Mouse (Mus musculus) liver, embryonic 15.5 days (tissue): ENCODE results near the gene Pbx3. TPM values are rescaled to one million over a fixed set of nuclear protein-coding genes. Genes with fewer than 3 reads are reported as not detected.

Source experiments
- ATAC-seq: fragments of 200-750 bp; cut with Nextera tagmentation; 2 replicates; pipeline ENCODE4 v1.8.0; 2017; ENCODE audit warnings: moderate number of reproducible peaks, mild to moderate bottlenecking, moderate library complexity; ENCODE audit not compliant: insufficient read depth
- H3K27ac ChIP-seq: fragments of 300-500 bp; sonication (generic); replicated peaks from 2 replicates; pipeline ENCODE4 v1.5.1; 2015; ENCODE audit warnings: mild to moderate bottlenecking, inconsistent platforms
- H3K27me3 ChIP-seq: fragments of 300-500 bp; sonication (generic); 2 replicates; pipeline ENCODE4 v1.6.1; 2015; ENCODE audit warnings: mild to moderate bottlenecking, inconsistent platforms
- H3K36me3 ChIP-seq: fragments of 300-500 bp; sonication (generic); replicated peaks from 2 replicates; pipeline ENCODE4 v1.6.1; 2015; ENCODE audit warnings: moderate library complexity, mild to moderate bottlenecking, inconsistent platforms
- H3K4me1 ChIP-seq: fragments of 300-500 bp; sonication (generic); replicated peaks from 2 replicates; pipeline ENCODE4 v1.6.1; 2015; ENCODE audit warnings: inconsistent platforms
- H3K4me2 ChIP-seq: fragments of 300-500 bp; sonication (generic); 2 replicates; pipeline ENCODE4 v1.6.1; 2015; ENCODE audit warnings: moderate library complexity, mild to moderate bottlenecking, inconsistent platforms
- H3K4me3 ChIP-seq: fragments of 300-500 bp; sonication (generic); replicated peaks from 2 replicates; pipeline ENCODE4 v1.5.1; 2015; ENCODE audit warnings: mild to moderate bottlenecking, inconsistent platforms
- H3K9ac ChIP-seq: fragments of 300-500 bp; sonication (generic); 2 replicates; pipeline ENCODE4 v1.6.1; 2015; ENCODE audit warnings: moderate library complexity, mild to moderate bottlenecking, inconsistent platforms
- H3K9me3 ChIP-seq: fragments of 300-500 bp; sonication (generic); replicated peaks from 2 replicates; pipeline ENCODE4 v1.6.1; 2016; ENCODE audit warnings: inconsistent platforms
- WGBS: fragments of 180-500 bp; shearing (Covaris S2); methylation state at CpG from one replicate; pipeline ENCODE4 v1.1.7; 2015; ENCODE audit warnings: mixed read lengths; ENCODE audit not compliant: insufficient replicate concordance; 5-methylcytosine and 5-hydroxymethylcytosine counted together
- polyA plus RNA-seq: library from polyadenylated mRNA; unstranded; fragments of >200 nt; fragmentation: Nextera tagmentation; extraction: Ambion mirVana; gene quantifications from 2 replicates; pipeline ENCODE4 v1.2.1, GENCODE M21; 2015

Gene Pbx3
- polyA plus RNA-seq, 1 experiment from 2014 or later, result 6.0 TPM

DNA sequence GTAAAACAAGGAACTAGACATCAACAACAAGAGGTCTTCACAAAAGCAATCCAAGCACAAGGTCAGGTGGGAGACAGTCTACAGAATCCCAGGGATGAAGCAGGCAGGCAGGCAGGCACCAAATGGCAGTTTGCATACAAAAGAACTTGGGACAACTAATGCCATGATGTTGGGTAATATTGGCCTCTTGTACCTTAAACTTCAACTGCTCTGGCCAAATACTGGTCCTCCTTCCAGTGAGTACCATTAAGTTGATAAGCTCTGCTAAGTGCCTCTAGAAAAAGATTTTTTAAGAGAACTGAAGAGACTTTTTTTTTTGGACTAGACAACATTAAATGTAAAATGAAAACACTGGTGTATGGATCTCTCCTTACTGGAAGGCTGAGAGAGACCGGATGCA is 83.2 kb downstream of the Pbx3 start:
- WGBS, result 68% methylated on average over 1 of the region's 1 CpGs
- Histone ChIP-seq H3K36me3 (no peaks in the 10 kb centered on the region), H3K4me2 (no peak overlapping the region), H3K9ac (no peak overlapping the region), H3K9me3 (no peaks in the 10 kb centered on the region), H3K4me1 (no peaks in the 10 kb centered on the region), H3K4me3 (no peak overlapping the region), H3K27ac (no peak overlapping the region), H3K27me3 (no peaks in the 10 kb centered on the region)
- ATAC-seq, result no peak

DNA sequence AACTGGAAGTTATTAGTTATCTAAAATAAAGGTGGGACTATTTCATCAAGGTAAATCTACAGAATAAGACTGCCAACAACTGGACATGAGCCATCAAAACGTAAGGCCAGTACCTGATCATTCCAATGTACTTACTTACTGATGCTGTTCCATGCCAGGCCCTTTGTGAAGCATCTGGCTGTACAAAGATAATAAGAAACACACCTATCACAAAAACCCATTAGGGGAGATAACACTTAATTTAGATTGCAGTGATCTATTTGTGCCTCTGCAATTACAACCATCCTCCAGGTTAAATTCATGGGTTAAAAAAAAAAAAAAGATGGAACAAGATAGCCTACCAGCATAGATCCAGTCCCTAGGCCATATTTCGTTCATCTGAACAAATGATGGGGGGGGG is 88.7 kb downstream of the Pbx3 start:
- no peak for ATAC-seq
- 38% methylated on average over 2 of the region's 2 CpGs for WGBS

DNA sequence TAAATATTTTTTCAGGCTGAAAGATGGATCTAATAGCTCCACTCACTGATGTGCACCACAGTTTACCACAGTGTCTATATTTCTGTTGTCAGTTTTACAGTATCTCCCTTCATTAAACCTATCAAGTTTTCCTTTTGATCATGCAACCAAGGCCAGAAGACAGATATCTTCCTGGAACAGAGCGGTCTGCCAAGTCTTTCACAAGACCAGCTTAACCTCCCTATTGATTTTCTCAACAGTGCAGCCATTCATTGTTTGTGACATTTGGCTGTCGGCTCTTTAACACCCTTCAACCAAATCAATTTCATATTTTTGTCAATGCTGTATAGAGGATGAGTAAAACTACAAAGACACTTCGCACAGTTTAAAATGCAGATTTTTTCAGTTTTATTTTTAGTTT is 91.9 kb downstream of the Pbx3 start:
- Histone ChIP-seq H3K27ac (no peak overlapping the region), H3K27me3 (no peaks in the 10 kb centered on the region), H3K4me2 (no peak overlapping the region), H3K9ac (no peak overlapping the region), H3K9me3 (no peaks in the 10 kb centered on the region), H3K4me1 (0 out of 2 replicates have a peak, but pooled peaks cover 4% of the 10 kb centered on the region), H3K36me3 (no peaks in the 10 kb centered on the region), H3K4me3 (no peak overlapping the region)
- ATAC-seq, result no peak
- WGBS, result 66% methylated on average over 3 of the region's 3 CpGs

More for the DNA sequence above, 88.7 kb downstream of the Pbx3 start:
- 0 out of 2 replicates have a peak, but pooled peaks cover 4% of the 10 kb centered on the region for H3K4me1 ChIP-seq
- H3K9me3 ChIP-seq, result no peaks in the 10 kb centered on the region
- H3K27me3 ChIP-seq, result no peaks in the 10 kb centered on the region
- no peaks in the 10 kb centered on the region for H3K36me3 ChIP-seq
- H3K4me2 ChIP-seq, result no peak overlapping the region
- H3K27ac ChIP-seq, result no peak overlapping the region
- no peak overlapping the region for H3K4me3 ChIP-seq
- no peak overlapping the region for H3K9ac ChIP-seq

DNA sequence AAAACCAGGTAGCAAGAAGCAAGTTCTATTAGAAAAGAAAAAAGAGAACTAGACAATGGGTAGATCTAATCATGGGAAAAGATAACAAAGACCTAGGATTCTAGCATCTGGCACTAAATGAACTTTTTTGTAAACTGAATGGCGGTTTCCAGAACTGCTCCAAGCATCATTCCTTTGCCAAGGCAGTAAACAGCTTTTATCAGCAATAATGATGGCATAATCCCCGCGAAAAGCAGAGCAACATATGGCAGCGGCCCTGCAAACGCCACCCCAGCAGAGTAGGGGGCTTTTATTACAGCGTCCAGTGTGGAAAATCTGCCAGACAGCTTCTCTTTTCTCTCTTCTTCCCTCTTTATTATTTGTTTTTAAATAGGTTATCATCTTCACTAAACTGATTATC is 93.2 kb downstream of the Pbx3 start:
- Histone ChIP-seq H3K27ac (no peak overlapping the region), H3K4me1 (0 out of 2 replicates have a peak, but pooled peaks cover 4% of the 10 kb centered on the region), H3K9ac (no peak overlapping the region), H3K4me3 (no peak overlapping the region), H3K9me3 (no peaks in the 10 kb centered on the region), H3K4me2 (no peak overlapping the region), H3K36me3 (no peaks in the 10 kb centered on the region), H3K27me3 (no peaks in the 10 kb centered on the region)
- whole genome bisulfite sequencing, result 67% methylated on average over 6 of the region's 6 CpGs
- ATAC-seq, result no peak

DNA sequence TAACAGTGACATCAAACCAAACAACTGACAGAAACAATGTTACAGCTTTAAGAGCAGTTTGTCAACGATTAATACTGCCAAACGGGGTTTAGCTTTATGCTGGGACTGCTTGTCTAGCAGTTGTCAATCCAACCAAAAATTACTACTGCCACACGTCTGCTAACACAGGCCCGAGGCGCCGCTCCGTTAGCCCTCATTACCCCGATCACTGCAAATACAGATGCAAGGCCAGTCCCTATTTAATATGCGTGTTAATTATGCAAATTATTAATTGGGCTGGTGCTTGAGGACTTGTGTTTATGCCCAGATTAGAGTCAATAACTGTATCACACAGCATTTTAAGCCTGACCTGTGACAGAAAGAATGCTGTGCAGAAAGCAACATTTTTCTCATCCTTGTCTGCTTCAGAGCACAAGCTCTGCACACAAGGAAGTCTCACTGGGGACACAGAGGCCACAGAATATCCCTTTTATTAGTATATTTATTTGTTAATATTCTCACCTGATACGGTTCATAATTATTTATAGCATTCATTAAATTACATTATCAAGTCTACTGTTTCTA is 97.2 kb downstream of the Pbx3 start:
- H3K27me3 ChIP-seq, result no peaks in the 10 kb centered on the region
- WGBS, result 80% methylated on average over 10 of the region's 10 CpGs

DNA sequence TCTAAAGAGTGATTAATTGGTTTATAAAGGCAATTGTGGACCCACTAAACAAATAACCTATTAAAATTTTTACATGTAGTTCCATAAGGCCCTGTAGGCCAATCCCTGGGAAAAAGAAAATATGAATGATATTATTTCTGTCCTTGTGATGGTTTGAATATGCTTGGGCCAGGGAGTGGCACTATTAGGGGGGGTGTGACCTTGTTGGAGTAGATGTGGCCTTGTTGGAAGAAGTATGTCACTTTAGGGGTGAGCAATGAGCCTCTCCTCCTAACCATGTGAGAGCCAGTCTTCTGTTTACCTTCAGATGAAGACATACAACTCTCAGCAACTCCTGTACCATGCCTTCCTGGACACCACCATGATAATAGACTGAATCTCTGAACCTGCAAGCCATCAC is 110.9 kb downstream of the Pbx3 start:
- no peak for ATAC-seq
- Histone ChIP-seq H3K4me1 (no peaks in the 10 kb centered on the region), H3K36me3 (no peaks in the 10 kb centered on the region), H3K4me3 (no peak overlapping the region), H3K9me3 (no peaks in the 10 kb centered on the region), H3K27ac (no peak overlapping the region), H3K4me2 (no peak overlapping the region), H3K9ac (no peak overlapping the region), H3K27me3 (no peaks in the 10 kb centered on the region)

More for the DNA sequence above, 97.2 kb downstream of the Pbx3 start:
- no peak for ATAC-seq
- Histone ChIP-seq H3K36me3 (no peaks in the 10 kb centered on the region), H3K9me3 (no peaks in the 10 kb centered on the region), H3K27ac (no peak overlapping the region), H3K4me2 (no peak overlapping the region), H3K4me1 (no peaks in the 10 kb centered on the region), H3K4me3 (no peak overlapping the region), H3K9ac (no peak overlapping the region)

DNA sequence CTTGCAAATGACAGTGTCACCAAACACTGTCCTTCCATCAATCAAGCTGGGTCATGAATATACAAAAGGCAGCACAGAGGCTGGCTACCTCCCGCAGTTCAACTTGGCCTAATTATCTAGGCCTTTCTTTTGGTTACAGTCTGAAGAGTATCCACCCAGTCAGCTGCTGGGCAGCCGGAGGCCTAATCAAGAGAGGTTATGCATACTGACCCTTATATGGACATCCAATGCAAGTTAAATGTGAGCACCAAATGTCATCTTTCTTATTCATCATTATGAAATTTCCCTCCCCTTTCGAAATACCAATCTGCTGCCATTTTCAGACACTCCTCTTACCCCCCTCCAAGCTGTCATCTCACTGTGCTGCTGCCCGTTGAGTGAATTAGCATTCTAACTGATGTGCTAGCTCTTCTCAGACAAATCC is 112.3 kb downstream of the Pbx3 start:
- Histone ChIP-seq H3K4me3 (no peak overlapping the region), H3K27ac (no peak overlapping the region), H3K36me3 (no peaks in the 10 kb centered on the region), H3K4me2 (no peak overlapping the region), H3K4me1 (no peaks in the 10 kb centered on the region), H3K27me3 (no peaks in the 10 kb centered on the region), H3K9ac (no peak overlapping the region), H3K9me3 (no peaks in the 10 kb centered on the region)
- ATAC-seq, result no peak
- WGBS, result 68% methylated on average over 4 of the region's 4 CpGs

DNA sequence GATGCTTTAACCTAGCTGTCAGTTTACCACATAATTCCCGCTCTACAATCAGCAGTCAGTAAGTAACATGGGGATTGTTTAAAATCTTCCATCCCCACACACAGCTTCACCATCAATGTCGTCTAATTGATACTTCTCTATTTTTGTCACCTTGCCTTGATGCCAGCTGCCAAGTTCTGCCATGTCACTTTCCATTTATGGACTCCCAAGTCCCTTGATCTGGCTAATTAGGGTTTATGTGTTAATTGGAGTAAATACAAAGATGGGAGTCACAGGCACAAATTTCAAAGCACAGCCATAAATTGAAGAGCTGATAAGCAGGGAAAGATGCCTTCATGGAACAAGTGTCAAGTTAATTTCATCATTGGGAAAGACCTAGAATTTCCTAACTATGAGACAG is 114.7 kb downstream of the Pbx3 start:
- Histone ChIP-seq H3K4me1 (no peaks in the 10 kb centered on the region), H3K36me3 (no peaks in the 10 kb centered on the region), H3K4me3 (no peak overlapping the region), H3K27ac (no peak overlapping the region), H3K9ac (no peak overlapping the region), H3K27me3 (no peaks in the 10 kb centered on the region), H3K4me2 (no peak overlapping the region), H3K9me3 (no peaks in the 10 kb centered on the region)
- WGBS, result 63% methylated on average over 2 of the region's 2 CpGs
- ATAC-seq, result no peak

DNA sequence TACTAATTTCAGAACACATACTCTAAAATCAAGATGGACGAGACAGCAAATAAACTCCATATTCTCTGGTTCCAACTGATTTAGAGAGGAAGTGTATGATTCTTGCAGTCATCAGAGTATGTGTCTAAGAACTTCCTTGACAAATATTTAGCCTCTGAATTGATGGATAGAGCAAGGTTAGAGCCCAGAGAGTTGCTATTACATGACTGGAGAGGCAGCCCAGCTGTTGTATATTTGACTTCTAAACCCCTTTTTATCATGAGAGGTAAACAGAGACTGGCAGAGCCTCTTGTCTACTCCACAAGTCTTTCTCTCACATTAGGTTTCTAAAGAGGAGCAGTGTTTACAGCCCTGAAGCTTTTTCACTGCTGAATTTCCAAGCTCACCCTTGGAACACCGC is 115.3 kb downstream of the Pbx3 start:
- ATAC-seq, result no peak
- Histone ChIP-seq H3K4me1 (no peaks in the 10 kb centered on the region), H3K36me3 (no peaks in the 10 kb centered on the region), H3K9ac (no peak overlapping the region), H3K27me3 (no peaks in the 10 kb centered on the region), H3K27ac (no peak overlapping the region), H3K4me2 (no peak overlapping the region), H3K9me3 (no peaks in the 10 kb centered on the region), H3K4me3 (no peak overlapping the region)
- WGBS, result 71% methylated on average over 2 of the region's 2 CpGs

DNA sequence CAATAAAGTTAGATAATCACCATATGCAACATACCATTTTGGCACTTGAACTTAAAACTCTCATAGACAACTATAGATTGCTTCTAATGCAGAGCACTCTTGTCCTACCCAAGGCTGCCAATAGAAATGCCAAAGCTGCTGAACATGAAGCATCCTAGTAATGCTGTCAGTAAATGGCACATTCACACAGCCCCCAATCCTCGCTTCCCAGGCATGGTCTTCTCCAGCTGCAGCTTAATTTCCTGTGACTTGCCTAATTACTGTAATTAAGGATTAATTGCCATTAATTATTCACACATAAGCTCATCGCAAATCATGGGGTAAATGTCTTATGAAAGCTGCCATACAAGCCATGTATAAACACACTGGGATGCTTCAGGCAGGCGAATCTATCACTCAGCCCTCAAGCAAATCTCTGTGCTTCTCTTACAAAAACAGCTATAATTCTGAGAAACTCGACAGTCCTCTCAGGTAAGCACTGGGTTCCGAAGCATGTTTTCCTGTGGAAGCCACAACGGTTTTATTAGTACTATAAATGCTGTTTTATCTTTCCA is 116.9 kb downstream of the Pbx3 start:
- no peaks in the 10 kb centered on the region for H3K36me3 ChIP-seq
- no peaks in the 10 kb centered on the region for H3K4me1 ChIP-seq
- 74% methylated on average over 6 of the region's 6 CpGs for whole genome bisulfite sequencing
- no peak overlapping the region for H3K27ac ChIP-seq
- H3K9me3 ChIP-seq, result no peaks in the 10 kb centered on the region
- 0 out of 2 replicates have a peak, but pooled peaks cover under 1% of the 10 kb centered on the region for H3K27me3 ChIP-seq
- ATAC-seq, result no peak
- no peak overlapping the region for H3K4me2 ChIP-seq
- H3K9ac ChIP-seq, result no peak overlapping the region
- H3K4me3 ChIP-seq, result no peak overlapping the region

DNA sequence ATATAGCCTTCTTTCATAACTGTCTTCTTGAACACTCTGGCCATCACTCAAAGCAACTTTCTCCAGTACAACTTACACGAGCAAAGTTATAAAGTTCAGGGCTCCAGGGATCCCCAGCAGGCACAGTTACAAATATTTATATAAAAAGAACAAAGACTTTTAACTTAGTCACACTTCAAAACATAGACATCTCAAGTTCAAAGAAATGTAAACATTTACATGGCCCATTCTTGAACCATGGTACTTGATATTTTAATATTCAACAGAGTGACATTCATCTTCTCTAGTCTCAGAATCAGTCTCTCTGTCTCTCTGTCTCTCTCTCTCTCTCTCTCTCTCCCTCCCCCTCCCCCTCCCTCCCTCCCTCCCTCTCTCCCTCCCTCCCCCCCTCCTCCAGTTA is 119.3 kb downstream of the Pbx3 start:
- Histone ChIP-seq H3K36me3 (no peaks in the 10 kb centered on the region), H3K27ac (no peak overlapping the region), H3K27me3 (peaks cover 18% of the 10 kb centered on the region), H3K9ac (no peak overlapping the region), H3K9me3 (no peaks in the 10 kb centered on the region), H3K4me3 (no peak overlapping the region), H3K4me2 (no peak overlapping the region), H3K4me1 (peaks cover 3% of the 10 kb centered on the region; the same call in 1 of the 2 replicates)
- 53% methylated on average over 1 of the region's 1 CpGs for WGBS
- no peak for ATAC-seq

DNA sequence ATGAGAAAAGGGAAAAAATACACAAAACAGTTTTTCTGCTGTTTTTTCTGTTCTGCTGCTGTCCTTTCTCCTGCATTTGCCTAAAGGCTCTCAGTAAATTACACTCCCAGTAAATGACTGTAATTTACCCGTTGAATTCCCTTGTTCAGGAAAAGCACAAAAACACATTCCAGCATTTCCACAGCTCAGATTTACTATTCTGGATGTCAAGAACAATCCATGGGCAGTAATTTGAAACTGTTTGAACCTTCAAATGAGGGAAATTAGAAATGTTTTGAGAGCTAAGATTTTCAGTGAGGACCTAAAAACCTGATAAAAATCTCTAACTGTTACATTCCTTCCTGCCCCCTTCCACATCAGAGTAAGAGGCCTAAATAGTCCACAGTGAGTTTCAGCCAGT is 119.8 kb downstream of the Pbx3 start:
- 33% methylated on average over 1 of the region's 1 CpGs for WGBS
- no peak for ATAC-seq

More for the DNA sequence above, 119.8 kb downstream of the Pbx3 start:
- H3K4me2 ChIP-seq, result no peak overlapping the region
- peaks cover 18% of the 10 kb centered on the region for H3K27me3 ChIP-seq
- H3K9ac ChIP-seq, result no peak overlapping the region
- H3K9me3 ChIP-seq, result no peaks in the 10 kb centered on the region
- H3K4me3 ChIP-seq, result no peak overlapping the region
- H3K4me1 ChIP-seq, result peaks cover 3% of the 10 kb centered on the region; the same call in 1 of the 2 replicates
- no peak overlapping the region for H3K27ac ChIP-seq
- no peaks in the 10 kb centered on the region for H3K36me3 ChIP-seq
